Mouse (Mus musculus): ENCODE data around the gene Fkbp7. TPM values are rescaled to one million over a fixed set of nuclear protein-coding genes. Genes with fewer than 3 reads are reported as not detected.
"Not testable (repeated sequence)": the region's sequence is repeated elsewhere in the genome, so short reads cannot be mapped to it uniquely, and the experiment has no call there.

Fkbp7 gene
- total RNA-seq, 1 experiment from 2014 or later: 14.4 TPM

DNA sequence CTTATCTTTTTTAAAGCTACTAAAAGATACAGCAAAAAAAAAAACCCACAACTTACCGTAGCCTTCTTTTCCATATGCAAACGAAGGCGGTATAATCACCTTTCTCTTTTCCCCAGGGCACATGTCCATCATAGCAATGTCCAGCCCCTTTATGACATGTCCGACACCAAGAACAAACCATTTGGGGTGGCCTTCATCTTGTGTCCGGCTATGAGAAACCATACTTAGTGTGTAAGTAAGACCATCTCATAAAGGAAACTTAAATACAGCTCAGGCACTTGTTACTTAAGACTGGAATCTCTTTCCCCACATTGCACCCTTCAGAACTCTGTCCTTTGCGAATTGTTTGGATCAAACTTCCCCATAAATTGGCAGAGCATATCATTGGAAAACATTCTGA, 1.3 kb downstream of the Fkbp7 start:
- no peak for ATAC-seq (replicated peaks; ENCODE audit: low read depth, poor library complexity, severe bottlenecking)

DNA sequence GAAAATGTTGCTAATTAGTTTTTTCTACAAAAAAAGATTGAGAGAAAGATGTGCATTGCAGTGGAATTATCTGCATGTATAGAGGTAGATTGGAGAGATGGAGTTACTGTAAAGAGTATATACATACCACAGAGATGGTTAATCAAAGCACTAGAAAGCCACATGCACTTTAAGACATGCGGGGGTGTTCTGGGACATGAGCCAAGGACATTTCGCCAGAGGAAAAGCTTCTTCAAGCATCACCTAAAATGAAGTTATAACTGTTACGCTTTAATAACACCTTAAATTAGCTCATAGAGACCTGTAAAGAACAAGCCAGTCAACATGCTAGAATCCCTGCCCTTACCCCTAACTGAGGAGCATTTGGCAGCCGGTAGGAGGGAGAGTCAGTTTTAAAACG, 5.7 kb downstream of the Fkbp7 start:
- no peak for ATAC-seq (replicated peaks; ENCODE audit: low read depth, poor library complexity, severe bottlenecking)

GRCm38 (mm10) chr2:76665531-76665930, 7.4 kb downstream of the Fkbp7 start:
- no peak for ATAC-seq (replicated peaks; ENCODE audit: low read depth, poor library complexity, severe bottlenecking)

- no peak for ATAC-seq (replicated peaks; ENCODE audit: low read depth, poor library complexity, severe bottlenecking)
Measured at GRCm38 (mm10) chr2:76659419-76659818, 13.5 kb downstream of the Fkbp7 start.

- no peak for ATAC-seq (replicated peaks; ENCODE audit: low read depth, poor library complexity, severe bottlenecking)
Measured at GRCm38 (mm10) chr2:76658551-76658950, 14.4 kb downstream of the Fkbp7 start.

GRCm38 (mm10) chr2:76655982-76656381, 16.9 kb downstream of the Fkbp7 start:
- ATAC-seq (replicated peaks; ENCODE audit: low read depth, poor library complexity, severe bottlenecking): peak; percentile 67

DNA sequence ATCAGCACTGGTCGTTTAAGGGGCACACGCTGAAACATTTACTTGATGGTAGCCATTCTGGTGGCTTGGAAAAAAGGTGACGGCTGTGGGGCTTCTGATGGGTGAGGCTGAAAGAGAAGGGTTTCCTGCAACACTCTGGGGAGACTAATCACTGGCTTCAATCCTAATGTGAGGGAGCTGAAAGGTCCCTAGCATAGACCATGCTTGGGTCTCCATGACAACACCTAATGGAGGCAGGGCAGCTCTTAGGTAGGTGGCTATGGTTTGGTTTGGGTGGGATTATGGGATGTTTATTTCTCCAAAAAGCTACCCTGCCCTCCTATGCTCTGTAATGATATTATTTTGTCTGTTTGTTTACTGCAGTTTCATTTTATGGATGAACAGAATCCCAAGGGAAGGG, 17.5 kb downstream of the Fkbp7 start:
- ATAC-seq (replicated peaks; ENCODE audit: low read depth, poor library complexity, severe bottlenecking): no peak

- no peak for ATAC-seq (replicated peaks; ENCODE audit: low read depth, poor library complexity, severe bottlenecking)
Measured at GRCm38 (mm10) chr2:76654646-76655045, 18.3 kb downstream of the Fkbp7 start.

GRCm38 (mm10) chr2:76653070-76653469, 19.8 kb downstream of the Fkbp7 start:
- no peak for ATAC-seq (replicated peaks; ENCODE audit: low read depth, poor library complexity, severe bottlenecking)

DNA sequence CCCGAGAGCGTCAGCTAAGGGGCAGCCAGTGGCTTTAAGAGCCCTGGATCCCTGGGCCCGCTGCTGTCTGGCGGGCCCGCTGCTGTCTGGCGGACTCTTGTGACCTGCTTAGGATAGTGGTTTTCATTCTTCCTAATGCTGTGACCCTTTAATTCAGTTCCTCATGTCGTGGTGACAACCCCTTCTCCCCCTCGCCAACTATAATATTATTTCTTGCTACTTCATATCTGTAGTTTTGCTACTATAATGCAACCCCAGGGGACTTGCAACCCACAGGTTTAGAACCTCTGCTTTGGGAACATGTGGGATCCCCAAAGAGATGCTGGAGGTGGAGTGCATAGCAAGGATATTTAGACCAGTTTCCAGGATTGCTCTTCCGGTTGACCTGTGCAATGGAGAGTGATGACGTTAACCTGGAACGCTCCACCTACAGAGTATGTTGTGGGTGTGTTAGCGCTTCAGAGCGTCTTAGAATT, 24.2 kb downstream of the Fkbp7 start:
- ATAC-seq (replicated peaks; ENCODE audit: low read depth, poor library complexity, severe bottlenecking): peak; percentile 21; the same call in 1 of the 2 replicates

DNA sequence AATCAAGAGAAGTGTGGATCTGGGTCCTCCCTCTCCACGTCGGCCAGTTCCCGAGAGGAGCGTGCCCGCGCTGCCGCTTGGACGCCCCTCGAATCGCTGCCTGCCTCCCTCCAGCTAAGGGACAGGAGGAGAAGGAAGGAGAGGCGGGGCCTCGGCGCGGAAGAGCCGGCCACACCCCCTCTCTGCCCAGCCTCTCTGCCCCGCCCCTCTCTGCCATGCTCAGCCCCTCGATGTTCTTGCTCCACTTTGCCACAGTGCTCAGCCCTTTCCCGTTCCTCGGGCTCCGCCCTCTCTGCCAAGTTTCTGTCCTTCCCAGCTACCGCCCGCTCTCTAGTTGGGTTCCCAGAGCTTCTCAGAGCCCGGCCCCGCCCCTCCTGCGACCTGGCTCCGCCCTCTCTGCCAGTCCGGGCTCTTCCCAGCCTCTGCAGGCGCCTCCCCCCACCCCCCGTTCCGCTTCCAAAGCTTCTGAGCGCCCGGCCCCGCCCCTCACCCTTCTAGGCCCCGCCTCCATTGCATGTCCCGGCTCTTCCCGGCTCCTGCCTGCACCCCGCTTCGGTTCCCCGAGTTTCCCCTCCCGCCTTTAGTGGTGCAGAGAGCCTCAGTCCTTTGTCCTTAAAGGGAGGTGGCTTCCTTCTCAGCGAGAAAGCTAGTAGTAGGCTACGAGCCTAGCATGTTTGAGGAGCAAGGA, 24.9 kb downstream of the Fkbp7 start, which contains the start of the genes Prkra and Pjvk:
TSS of gene Prkra (minus strand) at position 133 of the 688 bp plus-strand sequence.
TSS of gene Pjvk (plus strand) at position 594 of the 688 bp plus-strand sequence.
- ATAC-seq (replicated peaks; ENCODE audit: low read depth, poor library complexity, severe bottlenecking): peak; percentile 90

DNA sequence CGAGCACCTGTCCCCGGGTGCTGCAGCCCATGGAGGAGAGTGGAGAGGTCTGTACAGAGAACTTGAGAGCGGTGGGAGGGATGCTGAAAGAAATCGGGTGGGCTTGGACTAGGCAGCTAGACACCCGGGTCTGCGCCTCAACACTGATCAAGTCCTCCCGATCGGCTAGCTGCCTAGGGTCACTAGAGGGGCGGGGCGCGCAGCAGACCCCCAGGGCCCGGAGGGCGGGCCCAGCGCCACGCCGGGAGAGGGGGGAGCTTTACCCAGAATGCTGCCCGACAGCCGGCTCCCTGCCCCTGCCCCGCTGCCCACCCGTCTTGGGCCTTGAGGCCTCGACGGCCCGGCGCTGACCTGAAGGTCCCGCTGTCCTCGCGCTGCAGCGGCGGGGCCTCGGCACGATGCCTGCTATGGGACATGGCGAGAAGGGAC, 25.5 kb downstream of the Fkbp7 start:
- ATAC-seq (replicated peaks; ENCODE audit: low read depth, poor library complexity, severe bottlenecking): peak; percentile 0; the same call in 1 of the 2 replicates

DNA sequence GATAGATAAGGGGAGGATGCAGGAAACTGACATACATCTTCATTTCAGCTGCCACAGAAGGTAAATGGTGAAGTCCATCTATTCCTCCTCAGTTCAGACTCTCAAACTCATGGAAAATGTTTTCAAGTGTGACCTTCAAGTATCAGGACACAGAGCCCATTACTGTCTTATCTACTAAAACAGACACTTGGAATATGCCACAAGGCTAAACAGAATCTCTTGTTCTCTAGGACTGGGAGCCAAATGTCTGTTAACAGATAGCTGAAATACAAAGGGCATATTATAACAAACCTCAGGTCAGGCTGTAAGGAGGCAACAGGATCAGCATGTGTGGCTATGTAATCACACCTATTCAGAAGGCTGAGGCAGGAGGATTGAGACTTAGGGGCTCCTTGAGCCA, 29.1 kb downstream of the Fkbp7 start:
- ATAC-seq (replicated peaks; ENCODE audit: low read depth, poor library complexity, severe bottlenecking): no peak

DNA sequence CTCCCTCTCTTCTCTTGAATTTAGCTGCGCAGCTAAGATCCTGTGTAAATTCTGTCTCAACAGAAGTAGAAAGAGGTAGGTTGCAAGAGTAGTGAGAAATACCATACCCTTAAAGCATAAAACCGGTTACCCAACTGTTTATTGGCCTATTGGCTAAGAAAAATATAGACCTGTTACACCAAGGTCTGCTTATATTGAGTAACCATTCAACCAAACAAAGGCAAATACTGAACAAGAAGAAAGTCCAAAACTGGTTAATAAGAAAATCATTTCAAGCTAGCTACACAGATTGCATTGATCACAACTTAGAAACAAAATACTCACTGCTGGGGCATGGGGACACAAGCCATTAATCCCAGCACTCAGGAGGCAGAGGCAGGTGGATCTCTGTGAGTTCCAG, 33.3 kb downstream of the Fkbp7 start:
- ATAC-seq (replicated peaks; ENCODE audit: low read depth, poor library complexity, severe bottlenecking): no peak

DNA sequence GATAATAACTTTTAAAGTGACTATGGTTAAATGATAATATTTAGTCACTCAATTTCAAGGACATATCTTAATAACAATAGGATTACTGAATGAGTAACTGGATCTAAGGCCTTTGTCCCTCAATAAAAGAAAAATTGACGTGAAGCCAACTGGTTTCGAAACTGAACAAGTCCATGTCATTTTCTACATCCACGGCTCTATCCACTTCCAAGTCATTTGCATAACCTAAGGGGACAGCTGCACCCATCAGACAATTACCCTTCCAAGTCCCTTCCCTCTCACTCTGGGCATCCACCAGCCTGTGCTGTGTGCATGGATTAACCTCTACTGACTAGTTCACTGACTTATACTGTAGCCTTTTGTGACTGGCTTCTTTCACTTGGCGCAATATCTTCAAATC, 41.3 kb downstream of the Fkbp7 start:
- no peak for ATAC-seq (replicated peaks; ENCODE audit: low read depth, poor library complexity, severe bottlenecking)

GRCm38 (mm10) chr2:76630293-76630692, 42.6 kb downstream of the Fkbp7 start:
- ATAC-seq (replicated peaks; ENCODE audit: low read depth, poor library complexity, severe bottlenecking): no peak

GRCm38 (mm10) chr2:76622316-76622715, 50.6 kb downstream of the Fkbp7 start:
- ATAC-seq (replicated peaks; ENCODE audit: low read depth, poor library complexity, severe bottlenecking): not testable (repeated sequence)

DNA sequence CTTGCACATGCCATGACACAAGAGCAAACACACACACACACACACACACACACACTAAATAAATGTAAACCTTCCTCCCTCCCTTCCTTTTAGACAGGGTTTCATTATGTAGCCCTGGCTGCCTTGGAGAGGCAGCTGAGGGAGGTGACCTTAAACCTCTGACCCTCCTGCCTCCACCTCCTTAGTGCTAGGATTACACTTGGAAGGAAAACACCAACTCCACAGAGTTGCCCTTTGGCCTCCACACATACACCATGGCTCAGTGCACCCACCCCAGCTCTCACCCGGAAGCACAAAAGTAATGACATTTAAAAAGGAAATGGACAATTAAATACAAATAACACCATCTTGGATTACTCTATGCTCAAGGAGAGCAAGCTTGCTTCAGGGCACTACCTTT, 51.2 kb downstream of the Fkbp7 start:
- no peak for ATAC-seq (replicated peaks; ENCODE audit: low read depth, poor library complexity, severe bottlenecking)

DNA sequence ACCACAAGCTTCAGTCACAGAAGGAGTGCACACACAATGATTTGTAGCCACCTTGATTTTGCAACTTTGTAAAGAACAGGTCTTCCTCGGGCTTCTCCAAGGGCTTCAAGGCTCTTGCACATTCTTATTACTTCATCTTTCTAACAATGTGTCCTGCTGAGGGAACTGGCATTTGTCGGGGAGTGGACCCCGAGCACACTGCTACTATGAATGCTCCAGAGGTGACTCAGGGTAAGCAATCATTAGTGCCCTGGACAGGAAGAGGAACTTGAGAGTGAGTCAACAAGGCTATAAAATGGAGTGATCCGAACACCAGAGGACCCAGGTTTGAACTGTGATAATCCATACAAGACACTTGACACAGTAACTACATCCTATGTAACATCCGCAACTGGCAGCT, 52.7 kb downstream of the Fkbp7 start:
- no peak for ATAC-seq (replicated peaks; ENCODE audit: low read depth, poor library complexity, severe bottlenecking)

GRCm38 (mm10) chr2:76618078-76618477, 54.8 kb downstream of the Fkbp7 start:
- ATAC-seq (replicated peaks; ENCODE audit: low read depth, poor library complexity, severe bottlenecking): peak; percentile 63; the same call in 1 of the 2 replicates
